Mouse (Mus musculus): Measurements from ENCODE around the gene Kcnmb3. TPM values are rescaled to one million over a fixed set of nuclear protein-coding genes. Genes with fewer than 3 reads are reported as not detected.

Gene Kcnmb3
- 0.06 TPM in 1 of 2 replicates, not detected in the other for polyA plus RNA-seq (2021; fragmentation: Nextera tagmentation)
- long read RNA-seq, experiment 1, result 0 reads
- long read RNA-seq, experiment 2, result 0 reads

GRCm38 (mm10) chr3:32492097-32493090 is at the start of gene Kcnmb3:
Kcnmb3 (minus strand) TSS chr3:32492231.

GRCm38 (mm10) chr3:32529303-32529898 is 37.4 kb upstream of the Kcnmb3 start, which contains the start of gene Mfn1:
Mfn1 (plus strand) TSS chr3:32529465.

GRCm38 (mm10) chr3:32509496-32510374 is 17.7 kb upstream of the Kcnmb3 start, which contains the start of gene Zfp639:
Zfp639 (plus strand) TSS chr3:32510259.

Other genes starting within 250 kb of the Kcnmb3 start
- gene Zmat3, start 126.2 kb downstream of the Kcnmb3 start, polyA plus RNA-seq (2021; fragmentation: Nextera tagmentation), result 11.8 and 23.0 TPM in 2 replicates
- 7.2 and 9.3 TPM in 2 replicates for gene Pik3ca, start 94.6 kb downstream of the Kcnmb3 start, polyA plus RNA-seq (2021; fragmentation: Nextera tagmentation)
- 12.9 and 16.5 TPM in 2 replicates for gene Zfp639, start 18.0 kb upstream of the Kcnmb3 start, polyA plus RNA-seq (2021; fragmentation: Nextera tagmentation)
- gene Mfn1, start 37.2 kb upstream of the Kcnmb3 start, polyA plus RNA-seq (2021; fragmentation: Nextera tagmentation), result 5.6 and 22.6 TPM in 2 replicates
- 27.5 and 52.7 TPM in 2 replicates for gene Gnb4, start 124.4 kb upstream of the Kcnmb3 start, polyA plus RNA-seq (2021; fragmentation: Nextera tagmentation)
- 18.7 and 22.0 TPM in 2 replicates for gene Actl6a, start 214.1 kb upstream of the Kcnmb3 start, polyA plus RNA-seq (2021; fragmentation: Nextera tagmentation)
- 581 and 686 TPM in 2 replicates for gene Ndufb5, start 244.8 kb upstream of the Kcnmb3 start, polyA plus RNA-seq (2021; fragmentation: Nextera tagmentation)
- gene Mrpl47, start 245.4 kb upstream of the Kcnmb3 start, polyA plus RNA-seq (2021; fragmentation: Nextera tagmentation), result 18.7 and 28.1 TPM in 2 replicates

Data from left cerebral cortex, adult 6 months (tissue).